Mouse (Mus musculus): Measurements from ENCODE around the gene Nans.

Nans gene

DNA sequence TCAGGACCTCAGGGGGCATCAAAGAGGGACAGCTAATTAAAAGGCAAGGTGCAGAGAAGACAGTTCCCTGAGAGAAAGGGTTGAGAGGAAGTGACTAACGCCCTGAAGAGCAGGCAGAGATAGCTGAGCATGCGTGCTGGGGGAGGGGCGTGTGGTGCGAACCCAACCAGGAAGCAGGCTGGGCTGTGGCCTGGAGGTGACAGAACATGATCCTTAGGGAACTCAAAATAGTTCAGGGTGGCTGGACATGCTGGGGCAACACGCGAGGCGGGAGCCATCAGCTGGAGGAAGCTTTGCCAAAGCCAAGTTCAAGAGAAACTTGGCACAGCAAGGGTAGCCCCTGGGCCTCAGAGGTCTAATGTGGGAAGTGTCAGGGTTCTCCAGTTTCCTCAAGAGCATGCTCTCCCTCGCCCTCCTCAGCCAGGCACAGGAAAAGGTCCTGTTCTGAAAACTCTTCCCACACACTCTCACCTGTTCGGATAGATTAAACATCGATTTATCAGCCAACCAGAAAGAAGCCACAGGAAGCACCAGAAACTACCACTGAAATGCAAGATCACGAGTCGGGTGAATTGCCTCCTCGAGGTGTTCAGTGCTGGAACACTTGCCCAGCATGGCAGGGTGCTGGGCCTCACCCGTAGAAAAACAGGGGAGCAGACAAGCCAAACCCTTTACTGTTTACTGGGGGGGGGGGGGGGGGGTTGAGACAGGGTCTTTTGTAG lies 3.2 kb upstream of the Nans start:
- peak; percentile 56 for DNase-seq (ENCODE audit: low read depth)

DNA sequence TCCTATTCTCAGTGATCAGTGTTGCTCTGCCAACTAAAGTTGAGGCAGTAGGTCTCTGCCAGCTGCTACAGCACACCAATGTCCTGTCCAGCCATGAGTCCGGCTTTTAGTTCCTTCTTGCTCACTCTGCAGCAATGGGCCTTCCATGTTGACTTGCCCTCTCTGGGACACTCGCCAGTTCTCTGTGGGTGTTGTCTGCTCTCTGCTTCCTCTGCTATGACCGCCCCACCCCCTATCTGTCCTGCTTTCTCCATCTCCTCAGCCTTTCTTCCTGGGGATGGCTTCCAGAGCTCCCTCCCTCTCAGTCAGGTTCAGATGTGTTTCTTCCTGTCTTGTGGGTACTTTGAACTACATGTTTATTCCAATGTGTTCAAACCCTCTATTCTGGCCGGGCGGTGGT lies 1.7 kb upstream of the Nans start:
- DNase-seq (ENCODE audit: low read depth) = no peak

DNA sequence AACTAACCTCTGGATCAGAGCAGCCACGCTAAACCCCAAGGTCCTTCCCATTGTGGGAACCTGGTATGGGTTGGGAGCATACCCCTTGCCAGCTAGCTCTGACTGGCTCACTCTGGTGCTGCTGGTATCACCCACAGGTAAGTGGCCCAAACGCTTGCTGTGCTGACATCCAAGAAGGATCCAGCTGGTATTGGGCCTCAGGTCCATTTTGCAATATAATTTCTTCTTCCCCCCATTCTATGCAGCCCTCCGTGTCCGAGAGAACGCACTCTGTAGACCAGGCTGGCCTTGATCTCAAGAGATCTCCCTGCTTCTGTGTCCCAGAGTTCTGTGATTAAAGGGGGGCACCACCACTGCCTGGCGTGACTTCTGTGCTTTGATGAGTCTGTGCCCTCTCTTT lies 4.0 kb downstream of the Nans start:
- DNase-seq (ENCODE audit: low read depth) = no peak

DNA sequence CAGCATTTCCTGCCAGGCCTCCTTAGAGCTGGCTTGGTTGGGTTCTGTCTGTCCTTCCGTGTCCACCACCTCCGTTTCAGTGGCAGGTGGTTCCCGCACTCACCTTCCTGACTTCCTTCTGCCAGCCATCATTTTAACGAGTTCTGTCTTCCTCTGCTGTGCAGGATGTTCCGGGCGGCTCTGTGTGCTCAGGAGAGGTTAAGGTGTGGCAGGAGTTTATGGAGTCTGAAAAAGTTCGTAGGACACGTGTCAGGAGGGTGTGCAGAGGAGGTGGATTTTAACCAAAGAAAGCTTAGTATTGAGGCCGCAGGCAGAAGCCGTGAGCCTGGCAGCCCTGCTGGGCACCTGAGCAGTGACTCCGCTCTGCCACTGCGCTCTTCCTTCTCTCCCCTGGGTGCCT lies 6.5 kb downstream of the Nans start:
- no peak for DNase-seq (ENCODE audit: low read depth)

DNA sequence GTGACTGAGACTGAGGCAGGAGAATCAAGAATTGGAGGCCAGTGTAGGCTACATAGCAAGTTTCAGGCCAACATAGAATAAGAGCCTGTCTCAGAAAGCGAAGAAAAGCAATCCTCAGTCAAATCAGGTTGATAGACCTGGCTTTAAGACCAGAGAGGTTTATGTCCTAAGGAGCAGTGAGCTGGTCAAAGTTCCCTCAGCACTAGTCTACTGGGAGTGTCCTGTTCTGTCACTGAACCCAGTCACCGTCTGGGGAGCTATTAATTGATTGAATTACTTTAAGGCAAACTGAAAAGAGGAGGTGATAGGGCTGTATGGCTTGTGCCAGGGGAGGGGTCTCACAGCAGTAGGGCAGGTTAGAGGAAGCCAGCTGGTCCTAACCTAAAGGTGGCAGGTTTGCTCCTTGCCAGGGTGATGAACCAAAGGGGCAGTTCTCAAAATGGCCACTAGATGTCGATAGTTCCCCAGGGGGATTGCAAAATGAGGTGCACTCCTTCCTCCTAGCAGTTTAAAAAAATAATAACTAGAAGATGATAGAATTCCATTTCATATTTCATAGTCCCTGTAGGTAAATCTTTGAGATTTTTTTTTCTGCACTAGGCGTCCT lies 8.3 kb downstream of the Nans start:
- DNase-seq (ENCODE audit: low read depth) = peak; percentile 80

DNA sequence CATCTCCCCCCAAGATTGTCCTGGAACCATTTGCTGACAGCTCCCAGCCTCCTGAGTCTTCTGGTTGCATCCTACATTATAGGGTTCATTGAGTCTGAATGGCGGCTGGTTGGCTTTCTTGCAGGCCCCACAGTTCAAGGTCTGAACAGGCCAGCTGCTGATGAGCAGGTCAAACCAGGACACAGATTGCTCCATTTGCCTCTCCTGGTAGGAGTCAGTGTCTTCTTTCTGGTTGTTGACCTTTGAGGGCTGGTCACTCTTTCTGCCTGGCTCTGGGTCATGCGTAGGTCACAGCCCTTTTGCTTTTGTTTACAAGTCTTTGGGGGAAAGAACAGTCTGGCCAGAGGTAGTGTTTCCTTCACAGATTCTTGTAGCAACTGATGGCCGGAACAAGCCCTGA lies 9.5 kb downstream of the Nans start:
- DNase-seq (ENCODE audit: low read depth) = no peak

DNA sequence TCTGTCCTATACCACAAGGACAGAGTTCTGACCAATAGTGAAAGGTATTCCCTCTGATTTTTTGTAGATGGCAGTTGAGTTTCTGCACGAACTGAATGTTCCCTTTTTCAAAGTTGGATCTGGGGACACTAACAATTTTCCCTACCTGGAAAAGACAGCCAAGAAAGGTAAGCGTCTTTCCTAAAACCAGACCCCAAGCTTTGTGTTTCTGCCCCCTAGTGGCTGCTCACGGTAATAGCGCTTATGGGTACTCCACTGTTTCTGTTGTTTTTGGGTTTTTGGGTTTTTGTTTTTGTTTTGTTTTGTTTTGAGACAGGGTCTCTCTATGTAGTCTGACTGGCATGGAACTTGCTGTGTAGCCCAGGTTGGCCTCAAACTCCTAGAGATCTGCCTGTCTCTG lies 9.9 kb downstream of the Nans start:
- no peak for DNase-seq (ENCODE audit: low read depth)

DNA sequence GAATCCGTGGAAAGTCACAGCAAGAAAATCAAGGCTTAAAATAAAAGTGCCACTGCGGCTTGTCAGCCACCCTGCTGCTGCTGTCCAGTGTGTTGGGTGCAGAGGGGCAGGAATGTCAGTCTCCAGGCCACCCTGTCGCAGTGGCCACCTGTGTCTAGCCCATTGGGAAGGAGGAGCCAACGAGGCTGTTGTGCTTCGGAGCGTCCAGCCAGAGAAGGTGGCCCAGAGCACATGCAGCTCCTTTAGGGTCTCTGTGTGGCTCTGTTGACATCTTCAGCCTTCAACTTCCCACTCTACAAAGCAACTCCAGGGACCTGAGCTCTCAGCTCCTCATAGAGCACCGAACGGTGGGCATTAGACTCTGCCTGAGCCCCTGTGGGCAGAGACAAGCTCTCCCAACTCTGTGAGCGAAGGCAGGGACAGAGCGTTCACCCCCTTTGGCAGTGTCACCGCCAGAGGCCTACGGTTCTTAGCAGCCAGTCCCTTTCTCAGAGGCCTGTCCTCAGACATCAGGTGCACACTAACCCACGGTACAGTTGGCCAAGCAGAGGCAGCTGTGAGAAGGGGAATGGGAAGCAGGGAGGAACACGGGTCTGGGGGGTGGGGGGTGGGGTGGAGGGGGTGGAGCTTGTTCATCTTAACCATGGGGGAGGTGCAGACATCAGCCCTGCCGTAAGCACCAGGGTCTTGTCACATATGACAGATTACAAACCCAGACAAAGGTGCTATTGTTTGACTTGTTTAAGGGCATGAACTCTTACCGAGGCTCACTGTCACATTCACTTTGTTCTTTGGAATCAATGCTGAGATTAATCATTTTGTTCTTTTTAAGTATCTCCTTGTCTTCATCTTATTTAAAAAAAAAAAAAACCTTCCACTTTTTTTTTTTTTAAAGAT lies 13.8 kb downstream of the Nans start:
- no peak for DNase-seq (ENCODE audit: low read depth)

DNA sequence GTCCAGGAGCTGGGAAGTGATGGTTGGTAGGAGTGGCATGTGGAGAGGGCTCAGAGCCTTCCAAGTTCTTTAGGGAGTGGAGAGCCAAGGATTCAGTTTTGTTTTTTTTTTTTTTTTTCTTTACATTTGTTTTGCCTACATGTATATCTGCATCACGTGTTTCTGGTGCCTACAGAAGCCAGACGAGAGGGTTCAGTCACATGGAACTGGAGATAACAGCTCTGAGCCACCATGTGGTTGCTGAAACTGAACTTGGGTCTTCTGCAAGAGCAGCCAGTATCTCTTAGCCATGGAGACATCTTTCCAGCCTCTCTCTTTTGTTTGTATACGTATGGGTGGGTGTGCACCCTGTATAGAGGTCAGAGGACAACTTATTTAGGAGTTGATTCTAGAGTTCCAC lies 14.8 kb downstream of the Nans start:
- DNase-seq (ENCODE audit: low read depth) = no peak

DNA sequence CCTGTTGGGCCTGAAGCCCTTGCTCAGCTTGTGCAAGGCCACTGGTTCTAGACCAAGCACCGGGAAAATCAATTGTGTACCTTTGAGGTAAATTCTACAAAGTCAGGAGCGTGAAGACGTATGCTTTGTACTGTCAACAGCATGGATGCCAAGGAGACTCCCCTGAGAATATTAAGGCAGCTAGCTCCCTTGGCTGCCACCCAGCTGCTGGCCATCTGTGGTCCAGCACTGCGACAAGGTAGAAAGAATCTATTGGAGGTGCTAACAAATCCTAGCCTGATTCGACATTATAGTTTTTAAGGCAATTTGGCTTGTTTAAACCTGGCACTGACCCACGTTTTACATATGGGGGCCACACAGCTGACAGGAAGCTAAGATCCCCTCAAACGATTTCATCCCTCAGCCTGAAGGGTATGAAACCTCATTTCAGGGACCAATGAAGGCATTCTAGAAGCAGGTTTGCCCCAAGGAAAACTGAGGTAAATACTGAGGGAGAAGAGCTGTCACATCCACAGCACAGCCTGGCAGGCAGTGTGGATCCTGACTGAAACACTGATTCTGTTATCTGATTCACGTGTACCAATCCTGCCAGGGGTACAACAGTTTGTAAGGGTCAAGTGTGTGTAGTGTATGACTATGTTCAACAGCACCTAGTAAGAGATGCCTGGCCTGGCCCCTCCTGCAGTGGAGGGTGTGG lies 16.5 kb downstream of the Nans start:
- DNase-seq (ENCODE audit: low read depth) = no peak

DNA sequence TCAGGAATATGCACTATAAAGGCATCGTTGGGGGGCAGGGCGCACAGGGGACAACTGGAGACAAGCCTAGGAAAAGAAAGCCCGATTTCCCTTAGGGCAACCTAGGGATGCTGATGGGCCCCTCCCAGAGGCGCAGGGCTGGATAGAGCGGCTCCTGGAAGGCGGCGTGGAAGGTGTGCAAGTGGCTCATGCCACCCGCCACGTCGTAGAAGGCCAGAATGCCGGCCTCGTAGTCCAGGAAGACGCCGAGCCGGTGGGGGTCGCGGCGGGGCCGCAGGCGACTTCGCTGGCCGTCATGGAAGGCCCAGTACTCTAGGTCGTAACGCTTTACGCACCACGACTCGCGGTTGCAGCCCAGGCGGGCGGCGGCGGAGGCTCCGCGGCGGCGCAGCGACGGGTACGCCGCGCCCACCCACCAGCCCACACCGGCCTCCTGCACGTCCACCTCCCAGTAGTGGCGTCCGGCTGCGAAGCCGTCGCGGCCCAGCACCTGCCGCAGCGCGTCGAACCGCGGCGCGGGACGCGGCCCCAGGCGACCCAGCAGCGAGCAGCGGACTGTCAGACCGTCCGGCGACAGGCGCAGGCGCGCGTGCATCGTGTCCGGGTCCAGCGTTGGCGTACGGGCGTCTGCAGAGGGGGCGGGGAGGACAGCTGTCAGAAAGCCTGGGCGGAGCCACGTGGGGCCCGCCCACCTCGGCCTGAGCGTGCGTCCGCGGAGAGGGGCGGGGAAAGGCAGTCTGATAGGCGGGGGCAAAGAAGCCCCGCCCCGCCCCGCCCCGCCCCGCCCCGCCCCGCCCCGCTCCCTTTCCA lies 18.0 kb downstream of the Nans start:
- DNase-seq (ENCODE audit: low read depth) = peak; percentile 88

DNA sequence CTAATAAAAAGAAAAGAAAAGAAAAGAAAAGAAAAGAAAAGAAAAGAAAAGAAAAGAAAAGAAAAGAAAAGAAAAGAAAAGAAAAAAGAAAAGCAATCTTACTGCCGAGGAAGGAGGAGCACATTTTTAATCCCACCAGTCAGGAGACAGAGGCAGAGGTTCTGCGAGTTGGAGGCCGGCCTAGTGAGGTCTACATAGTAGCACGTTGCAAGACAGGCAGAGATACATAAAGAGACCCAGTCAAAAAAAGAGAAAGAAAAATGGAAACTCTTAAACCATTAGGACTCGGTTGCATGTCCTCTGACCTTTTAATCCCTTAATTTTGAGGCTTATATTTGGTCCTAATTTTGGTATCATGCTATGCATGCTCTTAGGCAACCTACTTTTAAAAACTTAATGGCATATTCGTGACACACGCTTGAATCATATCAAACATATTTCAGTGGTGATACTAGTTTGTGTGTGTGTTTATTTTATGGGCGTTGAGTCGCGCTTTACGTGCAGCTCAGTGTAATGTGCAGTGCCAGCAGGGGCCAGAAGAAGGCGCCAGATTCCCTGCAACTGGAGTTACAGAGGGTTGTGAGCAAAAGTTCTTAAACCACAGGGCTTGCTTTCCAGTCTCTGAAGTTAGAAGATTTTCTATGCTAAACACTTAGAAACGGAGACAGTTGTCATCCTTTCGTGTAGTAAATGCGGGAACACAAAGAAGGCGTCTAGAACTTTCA lies 18.9 kb downstream of the Nans start:
- peak; percentile 91 for DNase-seq (ENCODE audit: low read depth)

DNA sequence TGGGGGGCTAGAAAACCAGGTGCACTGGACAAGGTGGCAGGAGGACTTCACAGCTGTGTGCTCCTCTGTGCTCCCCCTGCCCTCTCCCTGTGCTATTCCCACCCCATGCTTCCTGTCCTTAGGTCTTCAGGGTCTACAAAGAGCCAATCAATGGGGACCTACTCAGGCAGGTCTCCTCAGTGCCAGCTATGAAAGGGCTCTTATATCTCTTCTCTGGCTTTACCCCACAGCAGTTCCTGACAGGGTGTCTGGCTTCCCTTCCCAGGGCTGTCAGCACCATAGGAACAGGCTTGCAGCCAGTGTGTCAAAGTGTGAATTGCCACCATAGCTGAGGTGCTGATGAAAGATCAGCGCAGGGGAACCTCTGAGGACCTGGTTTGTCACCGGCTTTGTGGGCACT lies 31.4 kb downstream of the Nans start:
- DNase-seq (ENCODE audit: low read depth) = no peak

DNA sequence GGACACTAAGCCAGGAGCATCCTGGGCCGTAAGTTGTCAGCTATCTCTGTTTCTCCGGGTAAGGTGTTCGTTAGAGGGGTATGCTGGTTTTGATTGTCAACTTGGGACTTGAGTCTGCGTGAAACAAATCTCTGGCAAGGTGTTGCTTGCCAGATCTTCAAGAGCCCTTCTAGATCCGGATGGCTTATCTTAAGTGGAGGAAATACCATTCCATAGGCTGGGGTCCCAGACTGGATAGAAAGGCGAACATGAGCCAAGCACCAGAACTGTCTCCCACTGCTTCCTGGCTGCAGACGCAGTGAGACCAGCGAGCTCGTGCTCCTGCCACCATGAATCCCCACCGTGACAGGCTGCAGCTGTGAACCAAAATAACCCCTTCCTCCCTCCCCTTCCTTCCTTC lies 32.4 kb downstream of the Nans start:
- DNase-seq (ENCODE audit: low read depth) = no peak

DNA sequence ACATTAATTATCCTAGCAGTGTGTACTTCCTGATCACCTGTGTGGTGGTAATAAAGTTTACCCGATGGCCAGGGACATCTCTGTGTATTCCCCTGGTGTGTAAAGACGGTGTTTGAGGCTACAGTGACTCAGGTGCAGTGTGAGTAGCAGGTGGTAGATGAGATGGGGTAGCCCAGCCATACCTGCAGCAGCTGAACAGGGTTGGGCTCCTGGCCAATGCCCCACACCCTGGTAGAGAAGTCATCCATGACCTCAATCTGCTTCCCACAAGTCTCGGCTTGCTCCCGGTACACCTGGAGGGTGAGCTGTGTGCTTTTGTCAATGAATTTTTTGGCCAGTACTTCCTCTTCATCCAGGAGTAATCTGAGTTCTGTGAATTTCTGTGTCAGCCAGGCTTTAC lies 34.3 kb downstream of the Nans start:
- DNase-seq (ENCODE audit: low read depth) = no peak

DNA sequence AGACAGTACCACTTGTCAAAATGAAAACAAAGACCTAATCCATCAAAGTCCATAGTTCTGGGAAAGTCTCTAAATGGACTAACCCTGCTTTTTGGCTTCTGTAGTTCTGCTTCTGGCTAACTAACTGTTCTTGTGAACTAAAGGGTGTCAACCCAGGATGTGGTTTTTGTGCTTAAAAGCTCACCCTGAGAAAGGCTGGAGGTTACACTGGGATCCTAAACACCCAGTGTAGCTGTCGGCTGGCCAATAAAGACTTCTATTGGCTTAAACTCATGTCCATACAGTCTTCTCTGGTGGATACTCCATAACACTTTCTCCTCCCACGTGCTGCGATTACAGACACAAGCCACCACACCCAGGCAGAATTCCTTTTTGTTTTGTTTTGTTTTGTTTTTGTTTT lies 37.2 kb downstream of the Nans start:
- no peak for DNase-seq (ENCODE audit: low read depth)

DNA sequence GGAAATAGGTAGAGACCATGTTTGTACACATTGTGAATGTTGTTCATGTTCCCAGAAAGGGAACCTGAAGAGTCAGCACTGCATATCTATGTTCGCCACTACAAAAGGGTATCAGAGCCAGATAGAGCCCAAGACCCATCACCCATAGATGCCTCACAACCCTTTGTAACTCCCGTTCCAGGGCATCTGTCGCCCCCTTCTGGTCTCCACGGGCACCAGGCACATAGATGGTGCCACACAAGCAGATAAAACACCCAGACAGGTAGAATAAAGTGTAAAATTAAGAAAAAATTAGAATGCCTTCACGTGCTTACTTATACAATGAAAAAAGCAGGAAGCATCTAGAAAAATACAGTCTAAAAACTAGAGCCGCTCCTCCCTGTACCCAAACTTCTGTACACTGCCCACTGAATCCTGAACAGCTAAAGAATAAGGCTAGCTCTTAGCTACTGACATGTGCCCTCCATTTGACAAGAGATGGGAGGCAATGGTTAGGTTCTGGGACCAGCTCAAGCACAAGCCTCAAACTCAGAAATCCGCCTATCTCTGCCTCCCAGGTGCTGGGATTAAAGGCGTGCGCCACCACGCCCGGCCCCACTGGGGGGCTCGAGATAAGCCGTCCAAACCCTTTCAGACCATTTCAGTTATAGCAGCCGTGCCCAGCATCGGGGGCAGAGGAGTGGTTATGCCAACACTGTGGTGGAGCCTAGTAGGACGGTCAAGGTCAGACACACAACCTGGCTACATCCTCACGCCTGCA lies 37.9 kb downstream of the Nans start:
- no peak for DNase-seq (ENCODE audit: low read depth)

DNA sequence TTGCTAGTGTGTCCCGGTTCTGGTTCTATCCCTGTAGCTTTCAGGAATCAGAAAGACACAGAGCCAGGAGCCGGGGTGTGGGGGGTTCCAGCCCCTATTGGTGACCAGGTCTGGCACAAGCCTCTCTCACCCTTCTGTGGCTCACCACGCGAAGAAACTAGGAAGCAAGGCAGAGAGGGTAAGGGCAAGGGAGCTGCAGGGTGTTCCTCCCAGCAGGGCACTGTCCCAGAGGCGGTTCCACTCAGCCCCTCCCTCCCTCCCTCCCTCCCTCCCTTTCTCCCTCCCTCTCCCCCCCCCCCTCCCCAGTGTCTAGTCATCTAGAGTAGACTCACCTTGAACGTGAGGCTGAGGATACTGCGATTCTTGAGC lies 38.5 kb downstream of the Nans start:
- no peak for DNase-seq (ENCODE audit: low read depth)

DNA sequence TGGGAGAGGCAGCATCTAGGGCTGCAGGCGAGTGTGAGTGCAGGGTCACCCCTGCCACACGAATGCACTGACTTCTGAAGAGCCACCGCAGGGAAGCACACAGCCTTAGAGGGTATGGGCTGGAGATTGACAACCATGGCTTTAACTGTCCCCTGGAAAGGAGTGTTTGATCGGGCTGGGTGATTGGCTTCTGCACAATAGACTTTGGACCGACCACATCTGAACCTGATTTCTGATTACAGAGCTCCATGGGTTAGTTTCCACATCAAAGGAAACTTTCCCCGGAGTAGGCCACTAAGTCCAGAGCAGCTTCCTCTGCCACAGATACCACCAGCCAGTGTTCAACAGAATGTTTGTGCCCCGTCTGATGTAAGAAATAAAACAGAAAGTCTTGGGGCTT lies 40.7 kb downstream of the Nans start:
- DNase-seq (ENCODE audit: low read depth) = no peak

DNA sequence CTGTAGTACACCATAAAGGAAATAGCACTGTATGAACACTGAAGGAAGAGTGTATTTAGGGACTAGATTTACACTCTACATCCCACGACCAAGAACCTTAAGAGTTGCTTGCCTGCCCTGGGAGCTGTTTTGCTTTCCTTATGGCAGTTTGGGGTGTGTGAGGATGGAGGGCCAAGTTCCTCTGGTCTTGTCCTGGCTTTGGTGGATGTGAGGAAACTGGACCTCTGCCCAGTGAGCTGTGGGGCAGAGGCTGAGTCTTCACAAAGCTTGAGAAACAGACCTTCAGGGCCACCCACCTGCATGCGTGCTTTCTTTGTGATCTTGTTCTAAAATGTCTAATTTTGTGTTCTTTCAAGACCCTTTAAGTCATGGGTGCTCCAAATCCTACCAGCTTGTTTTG lies 43.5 kb downstream of the Nans start:
- DNase-seq (ENCODE audit: low read depth) = no peak

Measured in c-Kit-positive CD71-negative TER-119-negative erythroid progenitor cells, embryonic 14.5 days (primary cell).